Mouse (Mus musculus): ENCODE results near the gene Izumo1r. TPM values are rescaled to one million over a fixed set of nuclear protein-coding genes. Genes with fewer than 3 reads are reported as not detected.
A peak's percentile ranks its signal among the peaks of the same experiment; 100 is the strongest.

Gene Izumo1r
- polyA plus RNA-seq, 1 experiment from 2014 or later: not detected

GRCm38 (mm10) chr9:14875743-14876507 is 27.8 kb downstream of the Izumo1r start:
- Histone ChIP-seq H3K27ac (no peak overlapping the region), H3K27me3 (replicated peaks) (no peaks in the 10 kb centered on the region), H3K4me3 (no peak overlapping the region), H3K9ac (no peak overlapping the region), H3K36me3 (replicated peaks) (no peaks in the 10 kb centered on the region), H3K4me2 (no peak overlapping the region), H3K9me3 (no peaks in the 10 kb centered on the region), H3K4me1 (peaks cover 14% of the 10 kb centered on the region)
- no peak for ATAC-seq (replicated peaks)
- 75% methylated on average over 5 of the region's 5 CpGs for WGBS

- Histone ChIP-seq H3K4me1 (peaks cover 14% of the 10 kb centered on the region), H3K9ac (no peak overlapping the region), H3K27me3 (replicated peaks) (no peaks in the 10 kb centered on the region), H3K9me3 (no peaks in the 10 kb centered on the region), H3K4me3 (no peak overlapping the region), H3K4me2 (peak overlapping the region; percentile 1; the same call in 1 of the 2 replicates), H3K27ac (no peak overlapping the region), H3K36me3 (replicated peaks) (no peaks in the 10 kb centered on the region)
- ATAC-seq (replicated peaks): peak; percentile 86
- WGBS: 19% methylated on average over 17 of the region's 17 CpGs
Measured at GRCm38 (mm10) chr9:14872181-14872930, 31.4 kb downstream of the Izumo1r start.

DNA sequence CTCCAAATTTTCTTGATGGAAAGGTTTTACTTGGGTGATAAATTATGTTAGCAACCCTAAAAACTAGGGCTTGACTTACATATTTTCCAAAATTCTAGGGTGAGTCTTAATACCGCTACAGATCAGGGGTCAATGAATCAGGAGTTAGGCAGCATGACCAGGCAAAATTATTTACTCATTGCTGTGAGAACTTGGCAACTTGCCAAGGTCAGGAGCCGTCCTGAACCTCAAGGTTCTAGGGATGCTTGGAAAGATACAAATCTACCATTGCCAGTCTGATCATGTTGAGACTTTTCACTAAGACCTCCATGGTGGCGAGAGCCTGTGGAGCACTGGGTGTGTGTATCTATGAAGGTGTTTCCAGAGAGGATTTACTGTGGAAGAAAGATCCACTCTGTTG is 32.2 kb downstream of the Izumo1r start:
- Histone ChIP-seq H3K4me1 (peaks cover 14% of the 10 kb centered on the region), H3K27ac (no peak overlapping the region), H3K4me2 (no peak overlapping the region), H3K27me3 (replicated peaks) (no peaks in the 10 kb centered on the region), H3K36me3 (replicated peaks) (no peaks in the 10 kb centered on the region), H3K9me3 (no peaks in the 10 kb centered on the region), H3K4me3 (no peak overlapping the region), H3K9ac (no peak overlapping the region)
- peak; percentile 6; the same call in 1 of the 2 replicates for ATAC-seq (replicated peaks)
- WGBS: 52% methylated on average over 3 of the region's 3 CpGs

GRCm38 (mm10) chr9:14870802-14871201 is 32.9 kb downstream of the Izumo1r start:
- peaks cover 14% of the 10 kb centered on the region for H3K4me1 ChIP-seq
- H3K4me3 ChIP-seq: no peak overlapping the region
- H3K9me3 ChIP-seq: no peaks in the 10 kb centered on the region
- H3K9ac ChIP-seq: no peak overlapping the region
- no peak overlapping the region for H3K4me2 ChIP-seq
- WGBS: 85% methylated on average over 10 of the region's 10 CpGs
- H3K36me3 ChIP-seq (replicated peaks): no peaks in the 10 kb centered on the region
- no peak for ATAC-seq (replicated peaks)
- no peaks in the 10 kb centered on the region for H3K27me3 ChIP-seq (replicated peaks)
- H3K27ac ChIP-seq: no peak overlapping the region

DNA sequence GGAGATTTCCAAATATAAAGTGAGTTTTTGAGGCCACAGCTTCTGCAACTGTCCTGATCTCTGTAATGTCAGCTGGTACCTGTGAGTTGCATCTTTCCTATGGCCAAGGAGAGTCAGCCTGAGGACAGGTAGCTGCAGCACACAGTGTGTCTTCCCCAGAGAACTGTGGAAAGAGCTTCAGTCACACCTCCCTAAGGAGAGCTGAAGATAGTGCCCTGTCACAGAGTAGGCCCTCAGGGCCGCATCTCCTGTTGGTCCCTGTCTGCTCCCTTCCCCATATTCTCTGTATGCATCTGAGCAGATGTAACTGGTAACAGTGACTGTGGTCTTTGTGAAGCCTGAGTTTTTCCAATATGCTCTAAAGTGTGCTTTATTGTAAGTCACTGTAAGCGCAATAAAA is 33.4 kb downstream of the Izumo1r start:
- Histone ChIP-seq H3K27me3 (replicated peaks) (no peaks in the 10 kb centered on the region), H3K27ac (no peak overlapping the region), H3K36me3 (replicated peaks) (no peaks in the 10 kb centered on the region), H3K4me3 (no peak overlapping the region), H3K9ac (no peak overlapping the region), H3K9me3 (no peaks in the 10 kb centered on the region), H3K4me2 (no peak overlapping the region), H3K4me1 (peaks cover 14% of the 10 kb centered on the region)
- WGBS: 88% methylated on average over 2 of the region's 2 CpGs
- ATAC-seq (replicated peaks): no peak

DNA sequence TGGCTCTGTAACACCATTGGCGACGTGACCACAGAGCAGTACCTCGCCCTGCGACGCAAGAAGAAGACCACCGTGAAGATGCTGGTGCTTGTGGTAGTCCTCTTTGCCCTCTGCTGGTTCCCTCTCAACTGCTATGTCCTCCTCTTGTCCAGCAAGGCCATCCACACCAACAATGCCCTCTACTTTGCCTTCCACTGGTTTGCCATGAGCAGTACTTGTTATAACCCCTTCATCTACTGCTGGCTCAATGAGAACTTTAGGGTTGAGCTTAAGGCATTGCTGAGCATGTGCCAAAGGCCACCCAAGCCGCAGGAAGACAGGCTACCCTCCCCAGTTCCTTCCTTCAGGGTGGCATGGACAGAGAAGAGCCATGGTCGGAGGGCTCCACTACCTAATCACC is 35.4 kb downstream of the Izumo1r start:
- H3K36me3 ChIP-seq (replicated peaks): no peaks in the 10 kb centered on the region
- no peak overlapping the region for H3K9ac ChIP-seq
- WGBS: 95% methylated on average over 8 of the region's 8 CpGs
- H3K4me2 ChIP-seq: no peak overlapping the region
- no peak overlapping the region for H3K27ac ChIP-seq
- H3K27me3 ChIP-seq (replicated peaks): no peaks in the 10 kb centered on the region
- peaks cover 14% of the 10 kb centered on the region for H3K4me1 ChIP-seq
- H3K9me3 ChIP-seq: no peaks in the 10 kb centered on the region
- H3K4me3 ChIP-seq: no peak overlapping the region
- no peak for ATAC-seq (replicated peaks)

DNA sequence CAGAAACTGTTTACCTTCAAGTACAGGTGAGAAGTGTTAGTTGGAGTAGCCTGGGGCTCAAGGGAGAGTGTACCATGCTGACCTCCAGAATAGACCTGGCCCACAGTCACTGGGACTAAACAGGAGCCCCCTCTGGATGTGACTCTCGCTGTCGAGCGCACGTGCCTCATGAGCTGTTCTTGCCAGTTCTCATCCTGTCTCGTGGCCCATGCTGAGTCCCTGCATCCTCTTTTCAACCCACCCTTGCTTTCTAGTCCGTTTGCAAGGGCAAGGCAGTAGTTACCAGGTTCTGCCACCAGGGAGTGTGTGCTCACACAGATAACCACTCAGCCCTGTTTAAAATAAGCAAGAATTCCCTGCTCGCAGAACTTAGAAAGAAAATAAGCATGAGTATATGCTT is 36.8 kb downstream of the Izumo1r start:
- H3K4me3 ChIP-seq: no peak overlapping the region
- 43% methylated on average over 7 of the region's 7 CpGs for WGBS
- no peak overlapping the region for H3K4me2 ChIP-seq
- no peaks in the 10 kb centered on the region for H3K36me3 ChIP-seq (replicated peaks)
- no peaks in the 10 kb centered on the region for H3K9me3 ChIP-seq
- H3K4me1 ChIP-seq: peaks cover 6% of the 10 kb centered on the region
- no peak; the same call in 1 of the 2 replicates for ATAC-seq (replicated peaks)
- H3K27me3 ChIP-seq (replicated peaks): no peaks in the 10 kb centered on the region
- H3K9ac ChIP-seq: no peak overlapping the region
- H3K27ac ChIP-seq: no peak overlapping the region

- 84% methylated on average over 9 of the region's 9 CpGs for WGBS
- 0 out of 2 replicates have a peak, but pooled peaks cover 3% of the 10 kb centered on the region for H3K27me3 ChIP-seq (replicated peaks)
- no peaks in the 10 kb centered on the region for H3K9me3 ChIP-seq
- H3K9ac ChIP-seq: no peak overlapping the region
- no peaks in the 10 kb centered on the region for H3K36me3 ChIP-seq (replicated peaks)
- H3K4me3 ChIP-seq: no peak overlapping the region
- H3K4me1 ChIP-seq: peaks cover 9% of the 10 kb centered on the region
- H3K27ac ChIP-seq: no peak overlapping the region
- ATAC-seq (replicated peaks): no peak
- H3K4me2 ChIP-seq: no peak overlapping the region
Measured at GRCm38 (mm10) chr9:14864726-14865125, 39.0 kb downstream of the Izumo1r start.

DNA sequence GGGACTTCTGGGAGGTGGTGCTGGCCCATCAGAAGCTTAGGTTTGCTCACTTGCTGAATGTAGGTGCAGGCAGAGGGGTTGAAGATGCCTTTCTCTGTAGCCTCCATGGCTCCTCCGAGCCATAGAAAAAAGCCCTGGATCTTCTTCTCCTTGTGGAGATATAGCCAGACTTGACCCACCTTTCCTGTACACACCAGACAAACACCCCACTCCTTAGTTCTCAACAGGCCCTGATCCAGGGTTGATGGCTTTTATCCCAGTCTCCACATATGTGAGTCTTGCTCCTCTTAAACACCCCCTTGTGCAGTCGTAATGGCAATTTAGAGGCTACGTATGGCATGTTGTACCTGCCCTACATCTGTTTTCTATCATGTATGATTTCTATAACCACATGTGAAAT is 40.6 kb downstream of the Izumo1r start:
- Histone ChIP-seq H3K4me1 (peaks cover 13% of the 10 kb centered on the region), H3K4me3 (no peak overlapping the region), H3K9me3 (no peaks in the 10 kb centered on the region), H3K9ac (no peak overlapping the region), H3K4me2 (no peak overlapping the region), H3K27ac (no peak overlapping the region), H3K27me3 (replicated peaks) (peaks cover 14% of the 10 kb centered on the region), H3K36me3 (replicated peaks) (no peaks in the 10 kb centered on the region)
- 91% methylated on average over 3 of the region's 3 CpGs for WGBS
- ATAC-seq (replicated peaks): no peak

- ATAC-seq (replicated peaks): peak; percentile 98
- H3K4me2 ChIP-seq: peak within 1 kb of the TSS; percentile 84
- H3K36me3 ChIP-seq (replicated peaks): no peaks in the 10 kb centered on the region
- no peaks in the 10 kb centered on the region for H3K9me3 ChIP-seq
- H3K4me3 ChIP-seq: peak within 1 kb of the TSS; percentile 46
- H3K9ac ChIP-seq: peak within 1 kb of the TSS; percentile 52
- peaks cover 14% of the 10 kb centered on the region for H3K27me3 ChIP-seq (replicated peaks)
- peaks cover 13% of the 10 kb centered on the region for H3K4me1 ChIP-seq
- no peak within 1 kb of the TSS for H3K27ac ChIP-seq
- WGBS: under 1% methylated on average over 47 of the region's 47 CpGs
Measured at GRCm38 (mm10) chr9:14859868-14860639, 43.7 kb downstream of the Izumo1r start, which contains the start of gene Gpr83. Gene Gpr83, plus strand, starts transcription at chr9:14860210.

- ATAC-seq (replicated peaks): no peak
- H3K27ac ChIP-seq: no peak overlapping the region
- 85% methylated on average over 3 of the region's 3 CpGs for WGBS
- no peak overlapping the region for H3K9ac ChIP-seq
- peaks cover 13% of the 10 kb centered on the region for H3K4me1 ChIP-seq
- peaks cover 14% of the 10 kb centered on the region for H3K27me3 ChIP-seq (replicated peaks)
- H3K4me3 ChIP-seq: no peak overlapping the region
- H3K4me2 ChIP-seq: no peak overlapping the region
- no peaks in the 10 kb centered on the region for H3K36me3 ChIP-seq (replicated peaks)
- no peaks in the 10 kb centered on the region for H3K9me3 ChIP-seq
Measured at GRCm38 (mm10) chr9:14858782-14859181, 45.0 kb downstream of the Izumo1r start.

GRCm38 (mm10) chr9:14858170-14858706 is 45.5 kb downstream of the Izumo1r start:
- H3K4me2 ChIP-seq: no peak overlapping the region
- no peak for ATAC-seq (replicated peaks)
- no peak overlapping the region for H3K4me3 ChIP-seq
- peaks cover 14% of the 10 kb centered on the region for H3K27me3 ChIP-seq (replicated peaks)
- no peak overlapping the region for H3K27ac ChIP-seq
- no peaks in the 10 kb centered on the region for H3K36me3 ChIP-seq (replicated peaks)
- H3K9me3 ChIP-seq: no peaks in the 10 kb centered on the region
- WGBS: 74% methylated on average over 7 of the region's 7 CpGs
- no peak overlapping the region for H3K9ac ChIP-seq
- peaks cover 13% of the 10 kb centered on the region for H3K4me1 ChIP-seq
